Mouse (Mus musculus) embryonic facial prominence, embryonic 12.5 days (tissue): ENCODE measurements around the gene Sf3b3. TPM values are rescaled to one million over a fixed set of nuclear protein-coding genes. Genes with fewer than 3 reads are reported as not detected.
"Not testable (repeated sequence)": the region's sequence is repeated elsewhere in the genome, so short reads cannot be mapped to it uniquely, and the experiment has no call there.

Experiments
- ATAC-seq: fragments of 200-750 bp; cut with Nextera tagmentation; 2 replicates; pipeline ENCODE4 v1.8.0; 2017; ENCODE audit not compliant: insufficient number of reproducible peaks, insufficient read depth, low FRiP score, low TSS enrichment
- H3K27ac ChIP-seq: fragments of 300-500 bp; sonication (generic); 2 replicates; pipeline ENCODE4 v1.5.1; 2016; ENCODE audit warnings: mild to moderate bottlenecking
- H3K27me3 ChIP-seq: fragments of 300-500 bp; sonication (generic); 2 replicates; pipeline ENCODE4 v1.6.1; 2016; ENCODE audit warnings: mild to moderate bottlenecking, moderate library complexity
- H3K36me3 ChIP-seq: fragments of 300-500 bp; sonication (generic); 2 replicates; pipeline ENCODE4 v1.6.1; 2016; ENCODE audit warnings: mild to moderate bottlenecking
- H3K4me1 ChIP-seq: fragments of 300-500 bp; sonication (generic); 2 replicates; pipeline ENCODE4 v1.6.1; 2016
- H3K4me2 ChIP-seq: fragments of 300-500 bp; sonication (generic); replicated peaks from 2 replicates; pipeline ENCODE4 v1.6.1; 2016; ENCODE audit warnings: mild to moderate bottlenecking, moderate library complexity
- H3K4me3 ChIP-seq: fragments of 300-500 bp; sonication (generic); 2 replicates; pipeline ENCODE4 v1.5.1; 2016; ENCODE audit warnings: mild to moderate bottlenecking
- H3K9ac ChIP-seq: fragments of 300-500 bp; sonication (generic); 2 replicates; pipeline ENCODE4 v1.6.1; 2016; ENCODE audit warnings: mild to moderate bottlenecking, moderate library complexity
- H3K9me3 ChIP-seq: fragments of 300-500 bp; sonication (generic); 2 replicates; pipeline ENCODE4 v1.6.1; 2016; ENCODE audit warnings: mild to moderate bottlenecking, moderate library complexity
- WGBS: fragments of 180-500 bp; shearing (Covaris S2); methylation state at CpG from one replicate; pipeline ENCODE4 v1.1.7; 2016; 5-methylcytosine and 5-hydroxymethylcytosine counted together
- polyA plus RNA-seq: library from polyadenylated mRNA; unstranded; fragments of >200 nt; fragmentation: Nextera tagmentation; extraction: Ambion mirVana; gene quantifications from 2 replicates; pipeline ENCODE4 v1.2.1, GENCODE M21; 2016

The Sf3b3 gene
- polyA plus RNA-seq, 1 experiment from 2014 or later: 196 TPM

- ATAC-seq: no peak
- no peak overlapping the region for H3K4me3 ChIP-seq
- no peaks in the 10 kb centered on the region for H3K27me3 ChIP-seq
- H3K4me2 ChIP-seq: no peak overlapping the region
- no peak overlapping the region for H3K9ac ChIP-seq
- no peaks in the 10 kb centered on the region for H3K9me3 ChIP-seq
- H3K4me1 ChIP-seq: no peaks in the 10 kb centered on the region
- H3K36me3 ChIP-seq: peaks cover 82% of the 10 kb centered on the region
- WGBS: 94% methylated on average over 10 of the region's 10 CpGs
- no peak overlapping the region for H3K27ac ChIP-seq
Observed at GRCm38 (mm10) chr8:110881741-110882310, 35.2 kb upstream of the Sf3b3 start.

DNA sequence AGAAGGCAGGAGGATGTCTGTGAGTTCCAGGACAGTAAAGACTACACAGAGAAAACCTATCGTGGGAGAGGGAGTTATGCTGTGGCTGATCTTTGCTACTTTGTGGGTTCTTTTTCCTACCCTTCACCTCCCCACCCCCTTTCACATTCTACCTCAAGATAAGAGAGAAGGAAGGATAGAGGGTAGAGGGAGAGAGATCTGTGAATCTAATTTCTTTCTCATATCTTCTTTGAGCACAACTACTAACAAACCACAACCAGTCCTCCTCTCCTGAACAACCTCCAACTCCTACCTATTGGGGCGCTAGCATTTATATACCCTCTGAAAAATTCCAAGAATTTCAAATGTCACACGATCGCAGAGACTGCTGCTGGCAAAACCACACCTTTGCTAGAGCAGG, 31.3 kb upstream of the Sf3b3 start:
- Histone ChIP-seq H3K4me1 (no peaks in the 10 kb centered on the region), H3K4me2 (no peak overlapping the region), H3K27me3 (no peaks in the 10 kb centered on the region), H3K27ac (no peak overlapping the region), H3K36me3 (peaks cover 88% of the 10 kb centered on the region), H3K9me3 (no peaks in the 10 kb centered on the region), H3K4me3 (no peak overlapping the region), H3K9ac (no peak overlapping the region)
- no peak for ATAC-seq
- 83% methylated on average over 4 of the region's 4 CpGs for WGBS

- H3K4me1 ChIP-seq: no peaks in the 10 kb centered on the region
- no peaks in the 10 kb centered on the region for H3K9me3 ChIP-seq
- H3K4me2 ChIP-seq: no peak overlapping the region
- no peak overlapping the region for H3K4me3 ChIP-seq
- H3K27me3 ChIP-seq: no peaks in the 10 kb centered on the region
- H3K36me3 ChIP-seq: peaks cover 82% of the 10 kb centered on the region
- no peak overlapping the region for H3K27ac ChIP-seq
- H3K9ac ChIP-seq: no peak overlapping the region
- no peak for ATAC-seq
- 96% methylated on average over 2 of the region's 2 CpGs for WGBS
Observed at GRCm38 (mm10) chr8:110870501-110870900, 23.9 kb upstream of the Sf3b3 start.

GRCm38 (mm10) chr8:110861347-110862025, 14.9 kb upstream of the Sf3b3 start:
- not testable (repeated sequence) for H3K4me2 ChIP-seq, H3K27me3 ChIP-seq, ATAC-seq, H3K4me1 ChIP-seq, H3K9ac ChIP-seq, H3K9me3 ChIP-seq, H3K4me3 ChIP-seq, H3K27ac ChIP-seq
- peaks cover 90% of the 10 kb centered on the region for H3K36me3 ChIP-seq
- WGBS: 94% methylated on average over 7 of the region's 7 CpGs

GRCm38 (mm10) chr8:110859651-110860501, 13.3 kb upstream of the Sf3b3 start:
- 84% methylated on average over 7 of the region's 7 CpGs for WGBS

DNA sequence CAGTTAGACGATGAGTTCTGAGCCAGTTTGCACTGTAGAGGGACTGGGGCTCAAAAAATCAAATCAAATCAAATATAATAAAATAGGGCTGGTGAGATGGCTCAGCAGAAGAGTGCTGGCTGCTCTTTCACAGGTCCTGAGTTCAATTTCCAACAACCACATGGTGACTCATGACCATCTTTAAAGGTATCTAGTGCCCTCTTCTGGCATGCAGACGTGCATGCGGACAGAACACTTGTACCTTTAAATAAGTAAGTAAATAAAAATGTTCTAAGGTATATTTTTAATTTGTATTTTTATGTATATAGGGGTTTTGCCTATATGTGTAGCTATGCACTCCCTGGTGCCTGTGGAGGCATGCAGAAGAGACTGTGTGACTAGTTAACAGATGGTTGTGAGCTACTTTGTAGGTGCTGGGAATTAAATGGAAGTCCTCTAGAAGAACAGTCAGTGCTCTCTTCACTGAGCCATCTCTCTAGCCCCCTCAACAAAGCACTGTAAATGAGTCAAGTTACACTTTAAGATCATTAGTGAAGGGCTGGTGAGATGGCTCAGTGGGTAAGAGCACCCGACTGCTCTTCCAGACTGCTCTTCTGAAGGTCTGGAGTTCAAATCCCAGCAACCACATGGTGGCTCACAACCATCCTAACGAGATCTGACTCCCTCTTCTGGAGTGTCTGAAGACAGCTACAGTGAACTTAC, 10.3 kb upstream of the Sf3b3 start:
- H3K27me3 ChIP-seq: no peaks in the 10 kb centered on the region
- no peak overlapping the region for H3K4me3 ChIP-seq
- no peaks in the 10 kb centered on the region for H3K9me3 ChIP-seq
- 90% methylated on average over 5 of the region's 5 CpGs for WGBS
- H3K4me2 ChIP-seq: no peak overlapping the region
- H3K9ac ChIP-seq: no peak overlapping the region
- no peak overlapping the region for H3K27ac ChIP-seq
- H3K4me1 ChIP-seq: no peaks in the 10 kb centered on the region
- no peak for ATAC-seq
- peaks cover 82% of the 10 kb centered on the region for H3K36me3 ChIP-seq

More at GRCm38 (mm10) chr8:110859651-110860501, 13.3 kb upstream of the Sf3b3 start:
- Histone ChIP-seq H3K36me3 (peaks cover 86% of the 10 kb centered on the region), H3K4me3 (no peak overlapping the region), H3K4me1 (no peaks in the 10 kb centered on the region), H3K9me3 (no peaks in the 10 kb centered on the region), H3K27ac (no peak overlapping the region), H3K9ac (no peak overlapping the region), H3K4me2 (no peak overlapping the region), H3K27me3 (no peaks in the 10 kb centered on the region)
- ATAC-seq: no peak

- not testable (repeated sequence) for H3K4me2 ChIP-seq, H3K27ac ChIP-seq, H3K27me3 ChIP-seq, H3K4me1 ChIP-seq, H3K9me3 ChIP-seq, H3K4me3 ChIP-seq, H3K9ac ChIP-seq, ATAC-seq
- 97% methylated on average over 4 of the region's 4 CpGs for WGBS
- peaks cover 85% of the 10 kb centered on the region for H3K36me3 ChIP-seq
Observed at GRCm38 (mm10) chr8:110856073-110856472, 9.5 kb upstream of the Sf3b3 start.

DNA sequence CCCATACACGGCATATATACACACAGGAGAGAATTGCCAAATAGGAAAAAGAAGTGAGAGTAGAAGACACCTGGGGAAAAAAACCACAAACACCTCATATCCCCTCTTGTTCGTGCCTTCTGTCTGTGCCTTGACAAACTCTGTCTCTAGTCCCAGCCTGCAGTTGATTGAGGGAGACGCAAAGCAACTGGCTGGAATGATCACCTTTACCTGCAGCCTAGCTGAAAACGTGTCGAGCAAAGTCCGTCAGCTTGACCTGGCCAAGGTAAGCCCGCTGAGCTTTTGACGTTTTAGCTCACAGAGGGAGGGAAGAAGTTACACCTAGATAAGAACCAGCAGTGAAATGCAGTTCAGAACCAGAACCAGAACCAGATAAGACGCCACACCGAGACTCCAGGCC, 4.6 kb upstream of the Sf3b3 start:
- Histone ChIP-seq H3K4me1 (peaks cover 8% of the 10 kb centered on the region), H3K9ac (no peak overlapping the region), H3K4me2 (no peak overlapping the region), H3K36me3 (peaks cover 58% of the 10 kb centered on the region), H3K27ac (no peak overlapping the region), H3K9me3 (no peaks in the 10 kb centered on the region), H3K4me3 (no peak overlapping the region), H3K27me3 (no peaks in the 10 kb centered on the region)
- WGBS: 91% methylated on average over 10 of the region's 10 CpGs
- ATAC-seq: no peak

DNA sequence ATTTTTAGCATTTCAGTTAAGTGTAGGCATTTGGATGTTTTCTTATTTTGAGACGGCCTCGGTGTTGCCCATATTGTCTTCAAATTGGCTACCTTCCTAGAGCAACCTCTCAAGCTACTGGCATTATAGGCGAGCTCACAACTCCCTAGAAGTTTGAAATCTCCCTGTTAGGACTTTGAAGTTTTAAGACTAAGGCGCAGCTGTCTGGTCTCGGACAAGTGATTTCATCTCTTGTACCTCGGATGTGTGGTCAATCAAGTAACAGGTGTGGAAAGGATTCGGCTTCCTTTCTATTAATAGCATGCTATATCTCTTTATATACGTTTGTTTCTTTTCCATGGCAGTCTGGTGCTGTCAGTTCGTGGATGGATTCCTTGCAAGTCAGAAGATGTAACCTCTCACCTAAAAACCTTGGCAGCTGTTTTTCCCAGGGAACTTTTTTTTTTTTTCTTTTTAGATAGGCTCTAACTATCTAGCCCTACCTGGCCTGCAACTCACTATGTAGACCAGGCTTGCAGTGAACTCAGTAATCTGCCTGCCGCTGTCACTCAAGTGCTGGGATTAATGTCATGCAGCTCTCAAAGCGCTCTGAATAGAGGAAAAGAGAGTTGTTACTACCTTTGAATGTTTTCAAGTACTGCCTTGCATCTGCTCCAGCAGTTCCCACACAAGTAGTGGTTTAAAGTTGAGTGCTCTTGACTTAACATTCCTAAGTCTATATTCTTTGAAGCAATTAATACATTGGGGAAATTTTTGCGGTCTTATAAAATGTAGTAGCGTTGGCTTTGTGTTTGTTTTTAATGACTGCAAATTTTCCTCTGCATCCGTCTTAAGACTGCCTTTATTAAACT, 1.3 kb upstream of the Sf3b3 start:
- Histone ChIP-seq H3K9me3 (no peaks in the 10 kb centered on the region), H3K4me2 (peak overlapping the region; percentile 70), H3K9ac (peak overlapping the region; percentile 89), H3K27ac (no peak overlapping the region), H3K4me1 (peaks cover 22% of the 10 kb centered on the region), H3K36me3 (peaks cover 50% of the 10 kb centered on the region), H3K4me3 (peak overlapping the region; percentile 90), H3K27me3 (no peaks in the 10 kb centered on the region)
- 64% methylated on average over 14 of the region's 14 CpGs for WGBS
- ATAC-seq: no peak

GRCm38 (mm10) chr8:110847171-110847549, 573 bp upstream of the Sf3b3 start:
- Histone ChIP-seq H3K27ac (peak overlapping the region; percentile 93; the same call in 1 of the 2 replicates), H3K36me3 (peaks cover 50% of the 10 kb centered on the region), H3K4me2 (peak overlapping the region; percentile 70), H3K27me3 (no peaks in the 10 kb centered on the region), H3K4me3 (peak overlapping the region; percentile 90), H3K4me1 (peaks cover 22% of the 10 kb centered on the region), H3K9me3 (no peaks in the 10 kb centered on the region), H3K9ac (peak overlapping the region; percentile 89)
- 0 out of 2 replicates have a peak, but pooled peaks have one; percentile 52 for ATAC-seq
- WGBS: 3% methylated on average over 13 of the region's 13 CpGs
